ENCODE assay signal across 7 mouse cellular contexts in the genomic region with DNA sequence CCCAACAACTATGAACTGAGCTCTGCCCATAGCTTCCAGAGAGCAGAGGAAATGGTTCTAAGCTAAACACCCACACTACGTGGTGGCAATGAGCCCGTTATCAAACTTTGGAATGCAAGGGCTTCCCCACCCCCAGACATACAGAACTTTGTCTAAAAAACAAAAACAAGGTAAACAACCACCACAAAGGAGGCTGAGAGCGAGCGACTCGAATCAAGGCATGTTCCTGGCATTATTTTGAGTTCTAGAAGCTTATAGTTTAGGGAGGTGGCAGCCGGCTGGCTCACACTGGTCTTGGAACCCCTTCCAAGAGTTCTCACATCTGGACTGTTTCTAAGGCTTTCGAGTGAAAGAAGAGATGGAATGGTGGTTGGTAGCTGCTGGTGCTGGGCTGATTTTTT. TPM values are rescaled to one million over a fixed set of nuclear protein-coding genes. Genes with fewer than 3 reads are reported as not detected.
A peak's percentile ranks its signal among the peaks of the same experiment; 100 is the strongest.
DNase-seq lines count a peak whose midpoint lies in the region; ATAC-seq and TF ChIP-seq lines count a peak whose summit lies in the region.

No protein-coding gene starts in this region.

- TF ChIP-seq CTCF in E14TG2a.4 (conservative IDR thresholded peaks at IDR 0.05; ENCODE audit: low read length): no peak

- H3K4me3 ChIP-seq in E14TG2a.4 (replicated peaks; ENCODE audit: low read length): peak overlapping the region; percentile 87
- H3K4me3 ChIP-seq in forebrain, embryonic 13.5 days: peak overlapping the region; percentile 60
- H3K4me3 ChIP-seq in kidney, embryonic 14.5 days (ENCODE audit: low read length): peak overlapping the region; percentile 72

- H3K9ac ChIP-seq in forebrain, embryonic 13.5 days: peak overlapping the region; percentile 80
- H3K9ac ChIP-seq in kidney, embryonic 14.5 days (ENCODE audit: low read depth, low read length): peak overlapping the region; percentile 98

- peak overlapping the region; percentile 74 for H3K4me2 ChIP-seq in forebrain, embryonic 13.5 days
- H3K4me2 ChIP-seq in kidney, embryonic 14.5 days (replicated peaks; ENCODE audit: low read depth, low read length): peak overlapping the region; percentile 85

- no peak for ATAC-seq in forebrain, embryonic 13.5 days
- no peak for ATAC-seq in kidney, embryonic 14.5 days (ENCODE audit: low FRiP score, low TSS enrichment)

- H3K27ac ChIP-seq in forebrain, embryonic 13.5 days: peak overlapping the region; percentile 35; the same call in 1 of the 2 replicates
- peak overlapping the region; percentile 98 for H3K27ac ChIP-seq in kidney, embryonic 14.5 days (ENCODE audit: low read depth, low read length)

- no peaks in the 10 kb centered on the region for H3K9me3 ChIP-seq in E14TG2a.4 (ENCODE audit: low read length)
- H3K9me3 ChIP-seq in forebrain, embryonic 13.5 days (replicated peaks): no peaks in the 10 kb centered on the region; the same call in 1 of the 2 replicates
- no peaks in the 10 kb centered on the region for H3K9me3 ChIP-seq in kidney, embryonic 14.5 days (ENCODE audit: control insufficient read depth, low read length)

- WGBS in forebrain, embryonic 13.5 days: 6% methylated on average over 7 of the region's 7 CpGs
- WGBS in kidney, embryonic 14.5 days: 1% methylated on average over 7 of the region's 7 CpGs

- peaks cover 11% of the 10 kb centered on the region for H3K36me3 ChIP-seq in E14TG2a.4 (ENCODE audit: insufficient read depth, low read length)
- H3K36me3 ChIP-seq in forebrain, embryonic 13.5 days (ENCODE audit: poor library complexity, severe bottlenecking): 0 out of 2 replicates have a peak, but pooled peaks cover 3% of the 10 kb centered on the region
- peaks cover 21% of the 10 kb centered on the region for H3K36me3 ChIP-seq in kidney, embryonic 14.5 days (ENCODE audit: control insufficient read depth, insufficient read depth, low read length)

- peaks cover 58% of the 10 kb centered on the region for H3K4me1 ChIP-seq in E14TG2a.4 (replicated peaks; ENCODE audit: low read depth, low read length)
- H3K4me1 ChIP-seq in forebrain, embryonic 13.5 days: peaks cover 53% of the 10 kb centered on the region
- peaks cover 47% of the 10 kb centered on the region for H3K4me1 ChIP-seq in kidney, embryonic 14.5 days (ENCODE audit: control insufficient read depth, insufficient read depth, low read length)

- DNase-seq in B cell, adult 2 months: peak; percentile 53 to 62
- peak; percentile 65 for DNase-seq in lung, postnatal 10 days
- DNase-seq in testis, postnatal 10 days (ENCODE audit: low spot score): peak; percentile 39
- DNase-seq in cerebellum, adult 18-20 months: no peak

- peaks cover 5% of the 10 kb centered on the region; the same call in 1 of the 2 replicates for H3K27me3 ChIP-seq in E14TG2a.4 (ENCODE audit: insufficient read depth, low read length)
- H3K27me3 ChIP-seq in forebrain, embryonic 13.5 days: peaks cover 14% of the 10 kb centered on the region; the same call in 1 of the 2 replicates
- no peaks in the 10 kb centered on the region for H3K27me3 ChIP-seq in kidney, embryonic 14.5 days (ENCODE audit: control insufficient read depth, insufficient read depth, low read length)

RNA-seq across cellular contexts. Expression of gene Zfp36l2, which starts 2.7 kb away (rescaled TPM):
- polyA plus RNA-seq in forebrain, embryonic 13.5 days (2015; fragmentation: Nextera tagmentation; extraction: Ambion mirVana): 4.9 and 5.0 TPM in 2 replicates
- polyA plus RNA-seq in kidney, embryonic 14.5 days (2014; fragmentation: Nextera tagmentation; extraction: Ambion mirVana): 22.5 and 24.3 TPM in 2 replicates

Comparison
In these comparisons a context has a peak if more than half of its experiments do, and no peak if none do; other contexts are left out.
1. DNase-seq: peak in B cell, adult 2 months (2 of 2), lung, postnatal 10 days (single experiment) and testis, postnatal 10 days (single experiment); none in cerebellum, adult 18-20 months (0 of 2).
2. Peak in every context shown above with its lines, with median percentiles within 50 percentile points of each other: H3K4me3 ChIP-seq.